Comparison of ENCODE assay signal across 31 mouse cellular contexts in the genomic region with DNA sequence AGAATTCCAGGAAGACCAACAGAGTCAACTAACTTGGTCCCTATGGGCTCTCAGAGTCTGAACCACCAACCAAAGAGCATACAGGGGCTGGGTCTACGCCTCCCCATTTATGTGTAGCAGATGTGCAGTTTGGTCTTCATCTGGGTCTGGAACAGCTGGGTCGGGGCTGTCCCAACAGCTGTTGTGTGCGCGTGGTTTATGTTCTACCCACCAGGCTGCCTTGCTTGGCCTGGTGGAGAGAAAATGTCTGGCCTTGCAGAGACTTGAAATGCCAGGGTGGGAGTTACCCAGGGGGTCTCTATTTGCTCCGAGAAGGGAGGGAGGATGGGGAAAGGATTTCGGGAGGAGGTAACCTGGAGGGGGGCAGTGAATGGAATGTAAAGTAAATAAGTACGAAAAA. TPM values are rescaled to one million over a fixed set of nuclear protein-coding genes. Genes with fewer than 3 reads are reported as not detected.
"Had no signal": no experiment of that assay in that cellular context is flagged by ENCODE, and none has a peak within 500 bp of the region (broad histone marks: within the 10 kb centered on the region; RNA-seq: fewer than 3 reads in every experiment).

No protein-coding gene starts in this region.

- H3K9me3 ChIP-seq: embryonic facial prominence, embryonic 10.5 days; embryonic facial prominence, embryonic 12.5 days; embryonic facial prominence, embryonic 13.5 days; embryonic facial prominence, embryonic 15.5 days; forebrain, embryonic 10.5 days; forebrain, embryonic 12.5 days; forebrain, embryonic 13.5 days; forebrain, embryonic 15.5 days had no signal

- H3K27me3 ChIP-seq: embryonic facial prominence, embryonic 12.5 days; embryonic facial prominence, embryonic 13.5 days; embryonic facial prominence, embryonic 15.5 days; forebrain, embryonic 12.5 days; forebrain, embryonic 13.5 days; forebrain, embryonic 15.5 days had no signal

- H3K27ac ChIP-seq: embryonic facial prominence, embryonic 10.5 days; embryonic facial prominence, embryonic 12.5 days; embryonic facial prominence, embryonic 13.5 days; embryonic facial prominence, embryonic 15.5 days; forebrain, embryonic 10.5 days; forebrain, embryonic 12.5 days; forebrain, embryonic 13.5 days; forebrain, embryonic 15.5 days; gastrocnemius, adult 2 months; heart, adult 2 months had no signal

- H3K4me1 ChIP-seq: embryonic facial prominence, embryonic 10.5 days; embryonic facial prominence, embryonic 12.5 days; embryonic facial prominence, embryonic 13.5 days; embryonic facial prominence, embryonic 15.5 days; forebrain, embryonic 10.5 days; forebrain, embryonic 12.5 days; forebrain, embryonic 13.5 days; forebrain, embryonic 15.5 days had no signal

- H3K9ac ChIP-seq: embryonic facial prominence, embryonic 12.5 days; embryonic facial prominence, embryonic 13.5 days; embryonic facial prominence, embryonic 15.5 days; forebrain, embryonic 12.5 days; forebrain, embryonic 13.5 days; forebrain, embryonic 15.5 days; forebrain, postnatal 0 days had no signal

- H3K4me3 ChIP-seq: embryonic facial prominence, embryonic 10.5 days; embryonic facial prominence, embryonic 12.5 days; embryonic facial prominence, embryonic 13.5 days; embryonic facial prominence, embryonic 15.5 days; erythroblast, embryonic 14.5 days; forebrain, embryonic 10.5 days; forebrain, embryonic 12.5 days; forebrain, embryonic 13.5 days; forebrain, embryonic 15.5 days; gastrocnemius, adult 2 months; heart, adult 2 months had no signal

- DNase-seq: cerebellum, adult 8-10 months; cerebellum, adult 9-10 months; cerebellum, adult 9-11 months; cerebellum, postnatal 10 days; cerebellum, postnatal 14 days; cerebellum, postnatal 25 days; cerebellum, postnatal 36 days; embryo, embryonic 11 days; forebrain, postnatal 0 days; gastrocnemius, adult 2 months; gastrocnemius, postnatal 10 days; gastrocnemius, postnatal 14 days; gastrocnemius, postnatal 25 days; gastrocnemius, postnatal 36 days; heart, adult 18-20 months; heart, adult 2 months had no signal

- H3K4me2 ChIP-seq: embryonic facial prominence, embryonic 12.5 days; embryonic facial prominence, embryonic 13.5 days; embryonic facial prominence, embryonic 15.5 days; forebrain, embryonic 12.5 days; forebrain, embryonic 13.5 days; forebrain, embryonic 15.5 days had no signal

RNA-seq across cellular contexts. Expression of a gene that starts 27.5 kb away (rescaled TPM):
- polyA plus RNA-seq: erythroblast, embryonic 14.5 days had no signal

RNA-seq across cellular contexts. Expression of a gene that starts 33.1 kb away (rescaled TPM):
- total RNA-seq: forebrain, postnatal 0 days; gastrocnemius, adult 18-20 months; gastrocnemius, adult 2 months; heart, adult 18-20 months had no signal

RNA-seq across cellular contexts. Expression of a gene that starts 39.9 kb away (rescaled TPM):
- polyA plus RNA-seq: embryonic facial prominence, embryonic 10.5 days; embryonic facial prominence, embryonic 11.5 days; embryonic facial prominence, embryonic 12.5 days; erythroblast, embryonic 14.5 days; forebrain, embryonic 12.5 days; forebrain, embryonic 13.5 days; forebrain, embryonic 15.5 days had no signal

RNA-seq across cellular contexts. Expression of a gene that starts 59.6 kb away (rescaled TPM):
- total RNA-seq: gastrocnemius, adult 18-20 months; gastrocnemius, adult 2 months; gastrocnemius, adult 8-10 months; gastrocnemius, postnatal 14 days; gastrocnemius, postnatal 25 days; gastrocnemius, postnatal 36 days; gastrocnemius, postnatal 4 days; heart, adult 18-20 months; heart, adult 2 months; heart, adult 8-10 months had no signal
- polyA plus RNA-seq: erythroblast, embryonic 14.5 days; gonadal fat pad, adult 2 months had no signal
